Mouse (Mus musculus) ovary, postnatal 36 days (tissue): ENCODE data around the gene Hepacam2.
A peak's percentile ranks its signal among the peaks of the same experiment; 100 is the strongest.
"Not testable (repeated sequence)": the region's sequence is repeated elsewhere in the genome, so short reads cannot be mapped to it uniquely, and the experiment has no call there.

ENCODE experiments used
- DNase-seq: peaks from one replicate; pipeline ENCODE4 v3.0.0; 2022; ENCODE audit warnings: low spot score, mixed read lengths

The Hepacam2 gene

GRCm38 (mm10) chr6:3463594-3463993 lies 34.5 kb downstream of the Hepacam2 start:
- no peak for DNase-seq

GRCm38 (mm10) chr6:3463026-3463425 lies 35.1 kb downstream of the Hepacam2 start:
- DNase-seq, result no peak

- DNase-seq, result no peak
Measured at GRCm38 (mm10) chr6:3455944-3456536, 42.1 kb downstream of the Hepacam2 start.

- DNase-seq, result no peak
Measured at GRCm38 (mm10) chr6:3454421-3454820, 43.7 kb downstream of the Hepacam2 start.

- DNase-seq, result peak; percentile 30
Measured at GRCm38 (mm10) chr6:3447404-3447803, 50.7 kb downstream of the Hepacam2 start.

GRCm38 (mm10) chr6:3443905-3444304 lies 54.2 kb downstream of the Hepacam2 start:
- DNase-seq, result no peak

- DNase-seq, result no peak
Measured at GRCm38 (mm10) chr6:3436087-3436486, 62.0 kb downstream of the Hepacam2 start.

GRCm38 (mm10) chr6:3430976-3431375 lies 67.1 kb downstream of the Hepacam2 start:
- DNase-seq, result not testable (repeated sequence)

- DNase-seq, result no peak
Measured at GRCm38 (mm10) chr6:3427047-3427446, 71.1 kb downstream of the Hepacam2 start.

GRCm38 (mm10) chr6:3425333-3425732 lies 72.8 kb downstream of the Hepacam2 start:
- DNase-seq, result not testable (repeated sequence)

- DNase-seq, result peak; percentile 29
Measured at GRCm38 (mm10) chr6:3424613-3425277, 73.4 kb downstream of the Hepacam2 start.
